Mouse (Mus musculus): ENCODE data around the gene Gm42906.

- TF ChIP-seq CTCF (IDR thresholded peaks at IDR 0.05; ENCODE audit: control insufficient read depth, insufficient read depth, insufficient read length) (no peak), CEBPB (IDR thresholded peaks at IDR 0.05; ENCODE audit: low read depth) (no peak), MYOG (IDR thresholded peaks at IDR 0.05; ENCODE audit: control insufficient read depth, extremely low read depth, insufficient read length) (no peak), FOSL1 (IDR thresholded peaks at IDR 0.05; ENCODE audit: insufficient read depth, low read length, poor library complexity, severe bottlenecking) (no peak), MAX (IDR thresholded peaks at IDR 0.05) (no peak)
These were observed 58.6 kb downstream of the Gm42906 start for GRCm38 (mm10) chr5:151369306-151369721.

Measured in C2C12 (cell line).